Mouse (Mus musculus) heart, adult 2 months (tissue): Measurements from ENCODE around the gene Tmem110.

Experiments used
- CTCF ChIP-seq: fragments of 200-600 bp; IDR thresholded peaks from 2 replicates; pipeline ENCODE4 v1.8.1; 2022; ENCODE audit warnings: antibody characterized with exemption, mild to moderate bottlenecking, moderate library complexity
- EP300 ChIP-seq: fragments of 200-500 bp; IDR thresholded peaks from 2 replicates; pipeline ENCODE4 v1.6.1; 2011; ENCODE audit warnings: low read depth, low read length, control low read depth; ENCODE audit not compliant: insufficient read depth
- POLR2A ChIP-seq: fragments of 200-500 bp; IDR thresholded peaks from 2 replicates; pipeline ENCODE4 v1.6.1; 2011; ENCODE audit warnings: mild to moderate bottlenecking, low read depth, low read length, control low read depth; ENCODE audit not compliant: insufficient read depth

GRCm38 (mm10) chr14:30911141-30911540, 85.8 kb downstream of the Tmem110 start:
- no peak for TF ChIP-seq POLR2A
- TF ChIP-seq CTCF = no peak
- no peak for TF ChIP-seq EP300
